Mouse (Mus musculus) kidney, adult 2 months (tissue): Measurements from ENCODE around the gene Igf1r.

ENCODE experiments used
- CTCF ChIP-seq: fragments of 200-500 bp; conservative IDR thresholded peaks from 2 replicates; pipeline ENCODE4 v1.5.1; 2011; ENCODE audit warnings: low read depth, mild to moderate bottlenecking, control low read depth, low read length, moderate library complexity, mixed read lengths; ENCODE audit not compliant: insufficient read depth, insufficient read length
- POLR2A ChIP-seq: fragments of 200-500 bp; IDR thresholded peaks from one replicate; pipeline ENCODE4 v1.6.1; 2011; ENCODE audit warnings: low read depth, low read length, control low read depth

GRCm38 (mm10) chr7:68067321-68067720, 114.7 kb downstream of the Igf1r start:
- TF ChIP-seq CTCF (no peak), POLR2A (no peak)
